Mouse (Mus musculus) embryonic fibroblast, embryonic 13.5 days (primary cell): ENCODE data around the gene Pde4d.

Source experiments
- CTCF ChIP-seq: IDR thresholded peaks from 2 replicates; pipeline ENCODE4 v1.5.1; 2011; ENCODE audit warnings: mild to moderate bottlenecking, control low read depth, low read length, moderate library complexity, borderline replicate concordance; ENCODE audit not compliant: insufficient read depth
- POLR2A ChIP-seq: IDR thresholded peaks from 2 replicates; pipeline ENCODE4 v1.6.1; 2011; ENCODE audit warnings: low read depth, mild to moderate bottlenecking, control low read depth, low read length, moderate library complexity

DNA sequence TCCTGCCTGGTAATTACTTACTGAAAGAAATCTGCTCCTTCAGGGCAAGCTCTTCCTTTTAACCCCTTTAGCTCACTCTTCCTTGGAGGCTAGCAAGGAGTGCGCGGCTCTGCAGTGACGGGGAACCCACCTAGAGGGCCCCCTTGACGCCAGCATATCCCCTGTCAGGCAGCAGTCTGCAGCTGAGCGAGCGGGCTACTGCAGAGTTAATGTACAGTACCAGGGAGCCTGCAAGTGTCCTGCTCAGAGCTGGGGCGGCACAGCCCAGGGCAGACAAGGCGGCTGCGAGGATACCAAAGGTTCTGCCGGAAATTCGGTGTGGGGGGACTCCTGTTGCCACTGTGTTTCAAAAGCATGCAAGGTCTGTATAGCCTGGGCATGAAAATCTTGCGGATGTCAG, 991.1 kb downstream of the Pde4d start:
- TF ChIP-seq CTCF (no peak), POLR2A (peak; percentile 65)
